Mouse (Mus musculus) Muller cell, postnatal 12 days (primary cell): ENCODE results near the gene Slc25a5.
A peak's percentile ranks its signal among the peaks of the same experiment; 100 is the strongest.

ENCODE experiments used
- DNase-seq: peaks from one replicate; pipeline ENCODE4 v3.0.0-alpha.2; 2015; ENCODE audit errors: inconsistent ontology term

The Slc25a5 gene

GRCm38 (mm10) chrX:36837069-36837676, 41.7 kb downstream of the Slc25a5 start:
- no peak for DNase-seq

- peak; percentile 58 for DNase-seq
Observed at GRCm38 (mm10) chrX:36839391-36839790, 43.9 kb downstream of the Slc25a5 start.

- no peak for DNase-seq
Observed at GRCm38 (mm10) chrX:36841698-36842097, 46.2 kb downstream of the Slc25a5 start.

GRCm38 (mm10) chrX:36843346-36843990, 48.0 kb downstream of the Slc25a5 start:
- DNase-seq: no peak

- DNase-seq: no peak
Observed at GRCm38 (mm10) chrX:36847152-36847551, 51.7 kb downstream of the Slc25a5 start.
